Mouse (Mus musculus): ENCODE data around the gene Gm4922.

- TF ChIP-seq CTCF (IDR thresholded peaks at IDR 0.05; ENCODE audit: extremely low read depth, insufficient read depth, low read length) (no peak), POLR2A (IDR thresholded peaks at IDR 0.05; ENCODE audit: extremely low read depth, insufficient read depth, low read length) (no peak)
Observed at GRCm38 (mm10) chr10:18825143-18825542, 38.5 kb upstream of the Gm4922 start.

Data from cortical plate, adult 2 months (tissue).